Mouse (Mus musculus) kidney, postnatal 4 days (tissue): Measurements from ENCODE around the gene Gm20662.
"Not testable (repeated sequence)": the region's sequence is repeated elsewhere in the genome, so short reads cannot be mapped to it uniquely, and the experiment has no call there.

Experiments used
- DNase-seq, 2 experiments: peaks; one replicate each; pipeline ENCODE4 v3.0.0; 2021; ENCODE audit warnings: mixed read lengths in 2 of 2

Gm20662 gene

DNA sequence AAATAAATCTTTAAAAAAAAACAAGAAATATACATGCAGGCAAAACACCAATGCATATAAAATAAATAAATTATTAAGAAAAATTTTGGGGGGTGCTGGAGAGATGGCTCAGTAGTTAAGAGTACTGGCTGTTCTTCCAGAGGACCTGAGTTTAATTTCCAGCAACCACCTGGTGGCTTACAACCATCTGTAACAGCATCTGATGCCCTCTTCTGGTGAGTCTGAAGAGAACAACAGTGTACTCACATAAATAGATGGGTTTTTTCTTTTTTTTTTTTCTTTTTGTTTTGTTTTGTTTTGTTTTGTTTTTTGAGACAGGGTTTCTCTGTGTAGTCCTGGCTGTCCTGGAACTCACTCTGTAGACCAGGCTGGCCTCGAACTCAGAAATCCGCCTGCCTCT lies 17.4 kb downstream of the Gm20662 start:
- DNase-seq = not testable (repeated sequence)

GRCm38 (mm10) chr9:108017127-108017526 lies 21.0 kb downstream of the Gm20662 start:
- no peak for DNase-seq

DNA sequence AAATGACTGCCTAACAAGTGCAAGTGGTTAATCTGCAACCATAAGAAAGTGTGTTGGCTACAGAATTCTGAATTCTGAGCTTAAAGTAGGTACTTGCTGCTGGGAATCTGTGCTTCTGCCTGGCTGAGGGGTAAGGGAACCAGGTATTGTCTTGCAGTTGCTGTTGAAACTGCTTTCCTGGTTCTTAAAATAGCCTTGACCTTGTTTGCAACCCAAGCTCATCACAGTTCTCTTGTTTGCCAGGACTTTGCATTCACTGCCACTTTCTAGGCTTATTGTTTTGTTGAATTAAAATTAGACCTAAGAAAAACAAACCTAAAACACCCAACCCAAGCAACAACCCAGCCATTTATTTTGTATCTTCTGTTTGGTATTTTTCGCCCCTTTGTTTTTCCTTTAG lies 24.6 kb downstream of the Gm20662 start:
- DNase-seq = no peak

DNA sequence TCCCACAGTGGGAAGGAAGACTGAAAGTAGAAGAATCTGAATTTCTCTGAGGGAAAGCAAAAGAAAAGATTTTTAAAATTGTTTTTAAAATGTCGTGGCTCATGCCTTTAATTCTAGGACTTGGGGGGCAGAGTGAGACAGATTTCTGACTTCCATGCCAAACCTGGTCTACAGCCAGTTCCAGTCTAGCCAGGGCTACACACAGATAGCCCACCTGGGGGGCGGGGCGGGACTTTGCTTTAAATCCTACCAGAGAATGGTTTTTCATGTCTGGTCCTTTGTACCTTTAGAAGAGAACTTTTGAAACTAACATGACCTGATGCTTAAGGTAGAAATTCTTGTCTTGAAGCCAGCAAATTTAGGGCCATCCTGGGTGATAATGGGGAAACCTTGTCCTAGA lies 27.1 kb downstream of the Gm20662 start:
- DNase-seq = no peak

DNA sequence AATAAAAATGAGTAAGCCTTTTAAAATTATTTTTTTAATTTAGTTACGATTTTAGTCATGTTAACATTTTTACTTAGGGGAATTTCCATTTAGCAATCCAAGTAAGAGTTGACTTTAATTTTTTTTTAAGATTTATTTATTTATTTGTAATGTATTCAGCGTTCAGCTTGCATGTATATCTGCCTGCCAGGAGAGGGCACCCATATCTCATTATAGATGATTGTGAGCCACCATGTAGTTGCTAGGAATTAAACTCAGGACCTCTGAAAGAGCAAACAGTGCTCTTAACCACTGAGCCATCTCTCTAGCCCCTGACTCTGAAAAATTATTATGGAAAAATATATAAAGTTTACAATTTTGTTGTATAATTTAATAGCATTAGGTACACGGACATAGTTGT lies 30.4 kb downstream of the Gm20662 start:
- no peak for DNase-seq

DNA sequence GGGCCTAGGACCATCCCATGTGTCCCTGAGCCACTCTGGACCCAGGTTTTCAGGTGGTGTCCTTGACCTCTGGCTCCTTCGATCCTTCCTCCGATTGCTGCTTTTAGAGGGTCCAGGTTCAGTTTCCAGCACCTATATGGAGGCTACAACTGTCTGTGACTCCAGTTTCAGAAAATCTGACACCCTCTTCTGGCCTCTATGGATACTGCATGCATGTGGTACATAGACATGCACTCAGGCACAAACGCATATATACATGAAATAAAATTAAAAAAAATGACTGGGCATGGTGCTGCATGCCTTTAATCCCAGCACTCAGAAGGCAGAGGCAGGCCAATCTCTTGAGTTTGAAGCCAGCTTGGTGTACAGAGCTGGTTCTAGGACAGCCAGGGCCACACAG lies 31.7 kb downstream of the Gm20662 start:
- DNase-seq = no peak

- no peak for DNase-seq
Observed at GRCm38 (mm10) chr9:108032126-108032525, 36.0 kb downstream of the Gm20662 start.

GRCm38 (mm10) chr9:108035331-108036156 lies 39.4 kb downstream of the Gm20662 start:
- DNase-seq = no peak

GRCm38 (mm10) chr9:108044751-108045492 lies 48.8 kb downstream of the Gm20662 start:
- DNase-seq = no peak

DNA sequence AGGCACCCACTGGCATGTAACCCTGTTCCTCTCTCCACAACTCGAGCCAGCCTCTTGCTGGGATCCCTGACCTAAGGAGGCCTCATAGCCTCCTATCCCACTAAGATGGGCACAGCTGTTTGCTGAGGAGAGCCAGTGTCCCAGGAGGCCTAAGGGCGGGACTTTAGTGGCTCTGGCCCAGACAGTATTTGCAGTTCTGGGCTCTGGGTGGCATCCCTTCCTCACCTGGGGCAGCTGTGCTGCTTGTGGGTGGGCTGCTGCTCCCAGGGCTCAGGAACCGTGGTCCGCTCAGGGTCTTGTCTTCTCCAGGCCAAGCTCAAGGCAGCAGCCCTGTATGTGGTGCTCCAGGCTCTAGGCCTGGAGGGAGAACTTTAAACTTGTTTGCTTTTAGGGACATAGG lies 50.4 kb downstream of the Gm20662 start:
- DNase-seq = no peak

GRCm38 (mm10) chr9:108047601-108048565 lies 51.7 kb downstream of the Gm20662 start:
- no peak for DNase-seq

DNA sequence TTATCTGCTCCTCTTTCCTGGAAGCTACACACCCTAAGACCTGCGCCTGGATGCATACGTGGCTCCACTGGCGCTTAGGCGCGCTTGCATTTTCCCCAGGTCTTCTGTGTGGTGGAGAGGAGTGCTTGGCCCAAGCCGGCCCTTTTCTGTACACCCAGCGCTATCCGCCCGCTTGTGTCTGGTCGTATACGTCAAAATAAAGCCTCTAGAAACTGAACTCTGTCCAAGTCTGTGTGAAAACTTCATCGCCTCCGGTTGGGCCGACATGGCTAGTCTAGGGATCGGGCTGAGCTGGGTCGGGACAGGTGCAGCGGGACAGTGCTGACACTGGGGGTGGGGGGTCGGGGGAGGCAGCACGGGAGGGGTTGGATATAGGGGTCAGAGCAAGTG lies 52.4 kb downstream of the Gm20662 start:
- no peak for DNase-seq

DNA sequence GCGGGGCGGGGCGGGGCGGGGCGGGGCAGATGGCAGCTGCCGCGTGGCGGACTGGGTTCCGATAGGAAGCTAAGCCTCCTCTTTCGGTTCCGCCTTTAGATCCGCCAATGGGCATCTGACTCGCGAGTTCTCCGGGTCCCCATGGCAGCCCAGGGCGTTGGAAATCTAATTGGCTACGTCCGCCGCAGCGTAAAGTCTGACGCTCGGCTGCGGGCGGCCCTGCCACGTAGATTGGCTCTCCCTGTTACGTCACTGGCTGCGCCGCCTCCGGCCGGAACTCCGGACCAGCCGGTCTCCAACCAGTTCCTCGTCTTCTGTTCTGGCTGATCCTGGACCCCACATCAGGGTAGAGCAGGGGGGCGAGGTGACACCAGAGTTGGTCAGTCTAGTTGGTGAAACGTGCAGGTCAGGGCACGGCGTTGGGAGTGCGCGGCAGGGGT lies 52.9 kb downstream of the Gm20662 start, which contains the start of gene Gmppb:
TSS of gene Gmppb (plus strand) at position 227 of the 440 bp plus-strand sequence.
- DNase-seq = peak; percentile 96 to 98

DNA sequence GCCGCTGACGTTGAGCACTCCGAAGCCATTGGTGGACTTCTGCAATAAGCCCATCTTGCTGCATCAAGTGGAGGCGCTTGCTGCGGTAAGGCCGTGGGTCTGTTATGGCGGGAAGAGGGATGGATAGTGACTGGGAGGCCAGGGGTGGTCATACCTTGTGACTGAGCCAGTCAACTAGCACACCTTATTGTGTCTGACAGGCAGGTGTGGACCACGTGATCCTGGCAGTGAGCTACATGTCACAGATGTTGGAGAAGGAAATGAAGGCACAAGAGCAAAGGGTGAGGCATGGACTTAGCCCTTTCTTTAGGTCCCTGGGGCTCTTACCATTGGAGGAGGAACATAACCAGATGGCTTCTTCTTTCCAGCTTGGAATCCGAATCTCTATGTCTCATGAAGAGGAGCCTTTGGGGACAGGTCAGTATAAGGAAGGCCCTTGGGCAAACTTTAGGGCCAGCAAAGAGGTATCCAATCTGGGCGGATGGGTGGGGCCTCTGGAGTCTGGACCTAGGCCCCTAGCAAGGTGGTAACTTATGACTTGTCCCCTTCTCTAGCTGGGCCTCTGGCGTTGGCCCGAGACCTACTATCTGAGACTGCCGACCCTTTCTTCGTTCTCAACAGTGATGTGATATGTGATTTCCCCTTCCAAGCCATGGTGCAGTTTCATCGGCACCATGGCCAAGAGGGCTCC lies 53.6 kb downstream of the Gm20662 start:
- DNase-seq = no peak

DNA sequence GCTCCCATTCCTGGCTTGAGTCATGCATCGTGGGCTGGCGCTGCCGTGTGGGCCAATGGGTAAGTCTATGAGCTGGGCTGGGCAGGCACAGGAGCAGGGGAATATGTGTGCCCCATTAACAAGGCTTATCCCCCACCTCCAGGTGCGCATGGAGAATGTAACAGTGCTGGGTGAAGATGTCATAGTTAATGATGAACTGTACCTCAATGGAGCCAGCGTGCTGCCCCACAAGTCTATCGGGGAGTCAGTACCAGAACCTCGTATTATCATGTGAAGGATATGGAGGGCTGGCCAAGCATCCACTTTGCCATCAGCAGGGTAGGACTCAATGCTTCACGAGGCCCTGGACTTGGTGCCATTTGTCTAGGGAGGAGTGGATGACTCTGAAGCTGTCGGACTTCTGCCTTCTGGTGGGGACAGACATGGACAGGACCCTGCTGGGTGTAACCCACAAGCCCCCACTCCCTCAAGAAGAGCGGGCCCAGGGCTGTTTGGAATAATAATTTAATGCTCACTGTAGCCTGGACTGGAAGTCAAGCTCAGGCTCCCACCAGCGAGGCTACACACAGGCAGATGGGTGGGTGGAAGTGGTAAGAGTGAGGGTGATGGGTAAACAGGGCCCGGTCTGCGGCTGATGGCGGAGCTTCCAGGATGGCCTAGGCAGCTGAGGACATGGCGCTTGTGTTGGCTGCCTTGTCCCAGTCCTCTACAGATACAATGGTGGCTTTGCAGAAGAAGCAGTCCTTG lies 55.2 kb downstream of the Gm20662 start:
- DNase-seq = no peak

DNA sequence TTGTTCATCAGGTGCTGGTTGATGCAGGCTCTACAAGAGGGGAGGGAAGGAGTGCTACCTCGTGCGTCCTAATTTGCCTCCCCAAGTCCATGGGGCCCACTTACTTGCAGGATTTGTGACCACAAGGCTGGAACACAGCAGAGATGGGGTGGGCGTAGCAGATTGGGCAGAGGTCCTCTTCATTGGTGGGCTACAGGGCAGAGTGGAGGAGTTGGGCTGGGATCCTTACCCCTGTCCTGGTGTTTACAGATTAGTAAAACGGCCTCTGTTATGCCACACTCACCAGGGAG lies 55.7 kb downstream of the Gm20662 start:
- DNase-seq = no peak

DNA sequence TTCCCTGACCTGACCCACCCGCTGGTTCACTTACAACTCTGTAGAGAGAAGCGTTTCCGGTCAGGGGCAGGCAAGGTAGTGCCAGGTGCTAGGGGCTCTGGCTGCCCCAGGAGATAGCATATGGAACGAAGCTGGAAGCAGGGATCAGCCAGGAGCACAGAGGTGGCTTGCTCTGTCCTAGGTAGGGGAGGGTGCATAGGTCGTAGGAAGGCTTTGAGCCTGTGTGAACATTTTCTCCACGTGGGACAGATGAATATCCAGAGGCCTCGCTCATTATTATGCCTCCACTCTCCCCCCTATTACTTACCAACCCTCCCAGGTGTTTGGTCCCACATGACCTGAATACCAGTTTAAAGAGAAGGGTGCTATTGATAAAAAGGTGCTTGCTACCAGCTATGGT lies 56.3 kb downstream of the Gm20662 start:
- DNase-seq = no peak

DNA sequence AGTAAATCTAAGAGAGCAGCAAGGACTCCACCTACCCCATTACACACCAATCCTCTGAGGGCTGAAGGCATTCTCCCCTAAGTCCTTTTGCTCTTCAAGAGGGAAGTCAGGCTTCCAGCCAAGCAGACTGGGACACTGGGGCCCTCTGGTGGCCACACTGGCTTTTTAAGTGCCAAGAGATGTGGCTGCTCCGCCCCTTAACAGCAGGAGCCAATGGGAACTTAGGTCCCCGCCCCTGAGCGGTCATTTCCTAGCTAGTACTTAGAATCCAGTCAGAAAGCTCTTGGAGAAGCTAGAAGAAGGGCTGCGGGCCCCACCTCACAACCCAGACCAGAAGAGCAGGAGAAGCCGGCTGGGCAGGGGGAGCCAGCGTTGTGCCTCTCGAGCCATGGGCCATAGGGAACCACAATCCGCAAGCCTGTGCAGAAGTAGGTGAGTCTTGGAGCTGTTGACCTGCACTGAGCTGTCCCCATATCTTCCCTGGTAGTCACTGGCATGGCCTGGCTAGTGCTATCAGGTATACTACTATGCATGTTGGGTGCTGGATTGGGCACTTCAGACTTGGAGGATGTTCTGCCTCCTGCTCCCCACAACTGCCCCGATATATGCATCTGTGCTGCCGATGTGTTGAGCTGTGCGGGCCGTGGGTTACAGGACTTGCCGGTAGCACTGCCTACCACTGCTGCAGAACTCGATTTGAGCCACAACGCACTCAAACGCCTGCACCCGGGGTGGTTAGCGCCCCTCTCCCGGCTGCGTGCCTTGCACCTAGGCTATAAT lies 56.9 kb downstream of the Gm20662 start, which contains the start of gene Amigo3:
TSS of gene Amigo3 (plus strand) at position 275 of the 780 bp plus-strand sequence.
- peak; percentile 98 to 99 for DNase-seq

- no peak for DNase-seq
Observed at GRCm38 (mm10) chr9:108053665-108054225, 57.6 kb downstream of the Gm20662 start.

GRCm38 (mm10) chr9:108054331-108055040 lies 58.3 kb downstream of the Gm20662 start:
- DNase-seq = no peak
